Mouse (Mus musculus): ENCODE results near the gene Tnc. TPM values are rescaled to one million over a fixed set of nuclear protein-coding genes. Genes with fewer than 3 reads are reported as not detected.

Gene Tnc
- polyA plus RNA-seq (2015; fragmentation: Nextera tagmentation; extraction: Ambion mirVana): 49.8 and 64.2 TPM in 2 replicates

GRCm38 (mm10) chr4:64046831-64047493, at the start of gene Tnc:
Gene Tnc (minus strand): TSS chr4:64047015.
- no peak within 1 kb of the TSS for H3K27ac ChIP-seq (ENCODE audit: low read length)

GRCm38 (mm10) chr4:64094221-64094620, 47.4 kb upstream of the Tnc start:
- Histone ChIP-seq H3K9me3 (replicated peaks; ENCODE audit: control insufficient read depth, low read length, poor library complexity, severe bottlenecking) (no peaks in the 10 kb centered on the region), H3K4me1 (ENCODE audit: control insufficient read depth, insufficient read depth, low read length) (no peaks in the 10 kb centered on the region), H3K9ac (ENCODE audit: low read depth, low read length) (no peak overlapping the region), H3K27me3 (ENCODE audit: control insufficient read depth, insufficient read depth, low read depth, low read length) (no peaks in the 10 kb centered on the region), H3K27ac (ENCODE audit: low read length) (no peak overlapping the region), H3K36me3 (ENCODE audit: control insufficient read depth, insufficient read depth, low read length) (no peaks in the 10 kb centered on the region), H3K4me3 (ENCODE audit: low read depth, low read length) (no peak overlapping the region), H3K4me2 (ENCODE audit: low read length) (no peak overlapping the region)
- 82% methylated on average over 5 of the region's 5 CpGs for WGBS
- ATAC-seq: no peak

More at GRCm38 (mm10) chr4:64046831-64047493, at the start of gene Tnc:
- Histone ChIP-seq H3K9me3 (replicated peaks; ENCODE audit: control insufficient read depth, low read length, poor library complexity, severe bottlenecking) (no peaks in the 10 kb centered on the region), H3K36me3 (ENCODE audit: control insufficient read depth, insufficient read depth, low read length) (no peaks in the 10 kb centered on the region), H3K27me3 (ENCODE audit: control insufficient read depth, insufficient read depth, low read depth, low read length) (no peaks in the 10 kb centered on the region), H3K4me3 (ENCODE audit: low read depth, low read length) (peak within 1 kb of the TSS; percentile 36), H3K4me1 (ENCODE audit: control insufficient read depth, insufficient read depth, low read length) (peaks cover 7% of the 10 kb centered on the region; the same call in 1 of the 2 replicates), H3K9ac (ENCODE audit: low read depth, low read length) (peak within 1 kb of the TSS; percentile 45), H3K4me2 (ENCODE audit: low read length) (peak within 1 kb of the TSS; percentile 72)
- under 1% methylated on average over 26 of the region's 26 CpGs for WGBS
- ATAC-seq: peak; percentile 91

GRCm38 (mm10) chr4:64092857-64093256, 46.0 kb upstream of the Tnc start:
- ATAC-seq: no peak
- Histone ChIP-seq H3K36me3 (ENCODE audit: control insufficient read depth, insufficient read depth, low read length) (no peaks in the 10 kb centered on the region), H3K4me3 (ENCODE audit: low read depth, low read length) (no peak overlapping the region), H3K4me1 (ENCODE audit: control insufficient read depth, insufficient read depth, low read length) (no peaks in the 10 kb centered on the region), H3K9me3 (replicated peaks; ENCODE audit: control insufficient read depth, low read length, poor library complexity, severe bottlenecking) (no peaks in the 10 kb centered on the region), H3K27ac (ENCODE audit: low read length) (no peak overlapping the region), H3K4me2 (ENCODE audit: low read length) (no peak overlapping the region), H3K9ac (ENCODE audit: low read depth, low read length) (no peak overlapping the region), H3K27me3 (ENCODE audit: control insufficient read depth, insufficient read depth, low read depth, low read length) (no peaks in the 10 kb centered on the region)
- 85% methylated on average over 1 of the region's 1 CpGs for WGBS

GRCm38 (mm10) chr4:64089378-64089777, 42.6 kb upstream of the Tnc start:
- H3K27ac ChIP-seq (ENCODE audit: low read length): no peak overlapping the region
- H3K9me3 ChIP-seq (replicated peaks; ENCODE audit: control insufficient read depth, low read length, poor library complexity, severe bottlenecking): no peaks in the 10 kb centered on the region
- no peaks in the 10 kb centered on the region for H3K27me3 ChIP-seq (ENCODE audit: control insufficient read depth, insufficient read depth, low read depth, low read length)
- no peak for ATAC-seq
- no peak overlapping the region for H3K4me2 ChIP-seq (ENCODE audit: low read length)
- 84% methylated on average over 2 of the region's 2 CpGs for WGBS
- no peaks in the 10 kb centered on the region for H3K36me3 ChIP-seq (ENCODE audit: control insufficient read depth, insufficient read depth, low read length)
- no peak overlapping the region for H3K4me3 ChIP-seq (ENCODE audit: low read depth, low read length)
- no peak overlapping the region for H3K9ac ChIP-seq (ENCODE audit: low read depth, low read length)
- H3K4me1 ChIP-seq (ENCODE audit: control insufficient read depth, insufficient read depth, low read length): no peaks in the 10 kb centered on the region

GRCm38 (mm10) chr4:64087675-64088074, 40.9 kb upstream of the Tnc start:
- no peak overlapping the region for H3K4me2 ChIP-seq (ENCODE audit: low read length)
- no peak overlapping the region for H3K27ac ChIP-seq (ENCODE audit: low read length)
- H3K9me3 ChIP-seq (replicated peaks; ENCODE audit: control insufficient read depth, low read length, poor library complexity, severe bottlenecking): no peaks in the 10 kb centered on the region
- ATAC-seq: no peak
- no peak overlapping the region for H3K4me3 ChIP-seq (ENCODE audit: low read depth, low read length)
- H3K36me3 ChIP-seq (ENCODE audit: control insufficient read depth, insufficient read depth, low read length): no peaks in the 10 kb centered on the region
- 90% methylated on average over 2 of the region's 2 CpGs for WGBS
- H3K9ac ChIP-seq (ENCODE audit: low read depth, low read length): no peak overlapping the region
- no peaks in the 10 kb centered on the region for H3K4me1 ChIP-seq (ENCODE audit: control insufficient read depth, insufficient read depth, low read length)
- H3K27me3 ChIP-seq (ENCODE audit: control insufficient read depth, insufficient read depth, low read depth, low read length): no peaks in the 10 kb centered on the region

- ATAC-seq: no peak
- no peak overlapping the region for H3K4me3 ChIP-seq (ENCODE audit: low read depth, low read length)
- no peaks in the 10 kb centered on the region for H3K4me1 ChIP-seq (ENCODE audit: control insufficient read depth, insufficient read depth, low read length)
- H3K4me2 ChIP-seq (ENCODE audit: low read length): no peak overlapping the region
- no peaks in the 10 kb centered on the region for H3K36me3 ChIP-seq (ENCODE audit: control insufficient read depth, insufficient read depth, low read length)
- no peaks in the 10 kb centered on the region for H3K9me3 ChIP-seq (replicated peaks; ENCODE audit: control insufficient read depth, low read length, poor library complexity, severe bottlenecking)
- H3K9ac ChIP-seq (ENCODE audit: low read depth, low read length): no peak overlapping the region
- no peak overlapping the region for H3K27ac ChIP-seq (ENCODE audit: low read length)
- no peaks in the 10 kb centered on the region for H3K27me3 ChIP-seq (ENCODE audit: control insufficient read depth, insufficient read depth, low read depth, low read length)
- 100% methylated on average over 1 of the region's 1 CpGs for WGBS
Measured at GRCm38 (mm10) chr4:64085993-64086567, 39.3 kb upstream of the Tnc start.

- Histone ChIP-seq H3K4me1 (ENCODE audit: control insufficient read depth, insufficient read depth, low read length) (no peaks in the 10 kb centered on the region), H3K27ac (ENCODE audit: low read length) (no peak overlapping the region), H3K27me3 (ENCODE audit: control insufficient read depth, insufficient read depth, low read depth, low read length) (no peaks in the 10 kb centered on the region), H3K4me3 (ENCODE audit: low read depth, low read length) (no peak overlapping the region), H3K9me3 (replicated peaks; ENCODE audit: control insufficient read depth, low read length, poor library complexity, severe bottlenecking) (no peaks in the 10 kb centered on the region), H3K9ac (ENCODE audit: low read depth, low read length) (no peak overlapping the region), H3K36me3 (ENCODE audit: control insufficient read depth, insufficient read depth, low read length) (no peaks in the 10 kb centered on the region), H3K4me2 (ENCODE audit: low read length) (no peak overlapping the region)
- ATAC-seq: no peak
- WGBS: 86% methylated on average over 5 of the region's 5 CpGs
Measured at GRCm38 (mm10) chr4:64083858-64084257, 37.0 kb upstream of the Tnc start.

GRCm38 (mm10) chr4:64078029-64078619, 31.3 kb upstream of the Tnc start:
- H3K4me3 ChIP-seq (ENCODE audit: low read depth, low read length): no peak overlapping the region
- no peak overlapping the region for H3K9ac ChIP-seq (ENCODE audit: low read depth, low read length)
- ATAC-seq: no peak
- H3K4me1 ChIP-seq (ENCODE audit: control insufficient read depth, insufficient read depth, low read length): no peaks in the 10 kb centered on the region
- no peaks in the 10 kb centered on the region for H3K27me3 ChIP-seq (ENCODE audit: control insufficient read depth, insufficient read depth, low read depth, low read length)
- H3K4me2 ChIP-seq (ENCODE audit: low read length): no peak overlapping the region
- no peak overlapping the region for H3K27ac ChIP-seq (ENCODE audit: low read length)
- H3K36me3 ChIP-seq (ENCODE audit: control insufficient read depth, insufficient read depth, low read length): no peaks in the 10 kb centered on the region
- H3K9me3 ChIP-seq (replicated peaks; ENCODE audit: control insufficient read depth, low read length, poor library complexity, severe bottlenecking): no peaks in the 10 kb centered on the region
- WGBS: 93% methylated on average over 2 of the region's 2 CpGs

GRCm38 (mm10) chr4:64076349-64077025, 29.7 kb upstream of the Tnc start:
- no peak for ATAC-seq
- H3K4me2 ChIP-seq (ENCODE audit: low read length): no peak overlapping the region

More at GRCm38 (mm10) chr4:64076349-64077025, 29.7 kb upstream of the Tnc start:
- no peaks in the 10 kb centered on the region for H3K36me3 ChIP-seq (ENCODE audit: control insufficient read depth, insufficient read depth, low read length)
- WGBS: 74% methylated on average over 6 of the region's 6 CpGs
- H3K27ac ChIP-seq (ENCODE audit: low read length): no peak overlapping the region
- no peak overlapping the region for H3K9ac ChIP-seq (ENCODE audit: low read depth, low read length)
- no peaks in the 10 kb centered on the region for H3K27me3 ChIP-seq (ENCODE audit: control insufficient read depth, insufficient read depth, low read depth, low read length)
- H3K4me1 ChIP-seq (ENCODE audit: control insufficient read depth, insufficient read depth, low read length): no peaks in the 10 kb centered on the region
- no peaks in the 10 kb centered on the region for H3K9me3 ChIP-seq (replicated peaks; ENCODE audit: control insufficient read depth, low read length, poor library complexity, severe bottlenecking)
- no peak overlapping the region for H3K4me3 ChIP-seq (ENCODE audit: low read depth, low read length)

Data from midbrain, embryonic 16.5 days (tissue).